Mouse (Mus musculus) heart, embryonic 10.5 days (tissue): ENCODE results near the gene Ociad1. TPM values are rescaled to one million over a fixed set of nuclear protein-coding genes. Genes with fewer than 3 reads are reported as not detected.

Experiments
- DNase-seq: peaks from one replicate; pipeline ENCODE4 v3.0.0-alpha.2; 2017; ENCODE audit warnings: low spot score
- H3K27ac ChIP-seq: fragments of 300-500 bp; sonication (generic); 2 replicates; pipeline ENCODE4 v1.5.1; 2016; ENCODE audit warnings: mild to moderate bottlenecking
- H3K27me3 ChIP-seq: fragments of 300-500 bp; sonication (generic); 2 replicates; pipeline ENCODE4 v1.6.1; 2016; ENCODE audit warnings: mild to moderate bottlenecking; ENCODE audit not compliant: poor library complexity, insufficient read depth, severe bottlenecking
- H3K36me3 ChIP-seq: fragments of 300-500 bp; sonication (generic); 2 replicates; pipeline ENCODE4 v1.6.1; 2016; ENCODE audit warnings: mild to moderate bottlenecking, moderate library complexity
- H3K4me1 ChIP-seq: fragments of 300-500 bp; sonication (generic); 2 replicates; pipeline ENCODE4 v1.6.1; 2016; ENCODE audit warnings: mild to moderate bottlenecking
- H3K4me3 ChIP-seq: fragments of 300-500 bp; sonication (generic); 2 replicates; pipeline ENCODE4 v1.5.1; 2016; ENCODE audit warnings: mild to moderate bottlenecking, moderate library complexity
- H3K9me3 ChIP-seq: fragments of 300-500 bp; sonication (generic); 2 replicates; pipeline ENCODE4 v1.6.1; 2016; ENCODE audit warnings: mild to moderate bottlenecking, moderate library complexity
- WGBS: fragments of 180-500 bp; shearing (Covaris S2); methylation state at CpG from one replicate; pipeline ENCODE4 v1.1.7; 2016; 5-methylcytosine and 5-hydroxymethylcytosine counted together
- polyA plus RNA-seq: library from polyadenylated mRNA; unstranded; fragments of >200 nt; fragmentation: Nextera tagmentation; extraction: Ambion mirVana; gene quantifications from 2 replicates; pipeline ENCODE4 v1.2.1, GENCODE M21; 2016

The Ociad1 gene
- polyA plus RNA-seq, 1 experiment from 2014 or later = 169 TPM

GRCm38 (mm10) chr5:73353519-73353918, 60.9 kb downstream of the Ociad1 start:
- DNase-seq = no peak
- 42% methylated on average over 7 of the region's 7 CpGs for WGBS

GRCm38 (mm10) chr5:73353978-73354377, 61.4 kb downstream of the Ociad1 start:
- Histone ChIP-seq H3K27ac (no peak overlapping the region), H3K4me1 (peaks cover 14% of the 10 kb centered on the region), H3K9me3 (no peaks in the 10 kb centered on the region), H3K36me3 (no peaks in the 10 kb centered on the region), H3K4me3 (no peak overlapping the region), H3K27me3 (no peaks in the 10 kb centered on the region)
- 42% methylated on average over 3 of the region's 3 CpGs for WGBS
- DNase-seq = no peak

More at GRCm38 (mm10) chr5:73353519-73353918, 60.9 kb downstream of the Ociad1 start:
- Histone ChIP-seq H3K9me3 (no peaks in the 10 kb centered on the region), H3K27me3 (no peaks in the 10 kb centered on the region), H3K27ac (no peak overlapping the region), H3K36me3 (no peaks in the 10 kb centered on the region), H3K4me1 (peaks cover 11% of the 10 kb centered on the region; the same call in 1 of the 2 replicates), H3K4me3 (no peak overlapping the region)

- no peak for DNase-seq
- Histone ChIP-seq H3K4me3 (no peak overlapping the region), H3K4me1 (peaks cover 27% of the 10 kb centered on the region), H3K9me3 (no peaks in the 10 kb centered on the region), H3K27ac (no peak overlapping the region), H3K27me3 (no peaks in the 10 kb centered on the region), H3K36me3 (no peaks in the 10 kb centered on the region)
- WGBS = 73% methylated on average over 5 of the region's 5 CpGs
Observed at GRCm38 (mm10) chr5:73355393-73355792, 62.8 kb downstream of the Ociad1 start.

- H3K27me3 ChIP-seq = no peaks in the 10 kb centered on the region
- H3K4me3 ChIP-seq = peak overlapping the region; percentile 49
- DNase-seq = no peak
- H3K9me3 ChIP-seq = no peaks in the 10 kb centered on the region
- peak overlapping the region; percentile 52; the same call in 1 of the 2 replicates for H3K27ac ChIP-seq
- peaks cover 22% of the 10 kb centered on the region for H3K4me1 ChIP-seq
- WGBS = 59% methylated on average over 6 of the region's 6 CpGs
- no peaks in the 10 kb centered on the region for H3K36me3 ChIP-seq
Observed at GRCm38 (mm10) chr5:73359134-73359751, 66.7 kb downstream of the Ociad1 start.

- Histone ChIP-seq H3K27ac (peak overlapping the region; percentile 52; the same call in 1 of the 2 replicates), H3K4me1 (peaks cover 17% of the 10 kb centered on the region), H3K9me3 (no peaks in the 10 kb centered on the region), H3K27me3 (no peaks in the 10 kb centered on the region), H3K36me3 (no peaks in the 10 kb centered on the region), H3K4me3 (peak overlapping the region; percentile 49)
- 28% methylated on average over 12 of the region's 12 CpGs for WGBS
- no peak for DNase-seq
Observed at GRCm38 (mm10) chr5:73359752-73360141, 67.2 kb downstream of the Ociad1 start.

GRCm38 (mm10) chr5:73360240-73360639, 67.7 kb downstream of the Ociad1 start:
- Histone ChIP-seq H3K9me3 (no peaks in the 10 kb centered on the region), H3K27ac (peak overlapping the region; percentile 56; the same call in 1 of the 2 replicates), H3K4me3 (peak overlapping the region; percentile 49), H3K36me3 (no peaks in the 10 kb centered on the region), H3K27me3 (no peaks in the 10 kb centered on the region), H3K4me1 (peaks cover 17% of the 10 kb centered on the region)
- 19% methylated on average over 12 of the region's 12 CpGs for WGBS
- no peak for DNase-seq

GRCm38 (mm10) chr5:73362338-73362737, 69.8 kb downstream of the Ociad1 start:
- Histone ChIP-seq H3K36me3 (no peaks in the 10 kb centered on the region), H3K9me3 (no peaks in the 10 kb centered on the region), H3K4me1 (peaks cover 17% of the 10 kb centered on the region), H3K27ac (no peak overlapping the region), H3K4me3 (no peak overlapping the region), H3K27me3 (no peaks in the 10 kb centered on the region)
- no peak for DNase-seq
- WGBS = 88% methylated on average over 7 of the region's 7 CpGs

GRCm38 (mm10) chr5:73362791-73363190, 70.2 kb downstream of the Ociad1 start:
- DNase-seq = no peak
- Histone ChIP-seq H3K27me3 (no peaks in the 10 kb centered on the region), H3K36me3 (no peaks in the 10 kb centered on the region), H3K9me3 (no peaks in the 10 kb centered on the region), H3K27ac (no peak overlapping the region), H3K4me1 (peaks cover 17% of the 10 kb centered on the region), H3K4me3 (no peak overlapping the region)
- WGBS = 88% methylated on average over 5 of the region's 5 CpGs

Other genes with a start within 250 kb of the Ociad1 start
- 27.7 and 32.6 TPM in 2 replicates for gene Fryl, start 36.2 kb upstream of the Ociad1 start, polyA plus RNA-seq
- 21.0 and 23.1 TPM in 2 replicates for gene Ociad2, start 48.2 kb downstream of the Ociad1 start, polyA plus RNA-seq
- gene Cwh43, start 113.3 kb downstream of the Ociad1 start, polyA plus RNA-seq = 0.09 TPM in 1 of 2 replicates, not detected in the other
- gene Dcun1d4, start 188.2 kb downstream of the Ociad1 start, polyA plus RNA-seq = 18.3 and 20.4 TPM in 2 replicates